Mouse (Mus musculus) embryo, embryonic 11.5 days (tissue): ENCODE results near the gene Chd4.
"Not testable (repeated sequence)": the region's sequence is repeated elsewhere in the genome, so short reads cannot be mapped to it uniquely, and the experiment has no call there.

Experiments used
- DNase-seq: peaks from one replicate; pipeline ENCODE4 v3.0.0-alpha.2; 2012; ENCODE audit warnings: low read depth, low spot score

Gene Chd4

DNA sequence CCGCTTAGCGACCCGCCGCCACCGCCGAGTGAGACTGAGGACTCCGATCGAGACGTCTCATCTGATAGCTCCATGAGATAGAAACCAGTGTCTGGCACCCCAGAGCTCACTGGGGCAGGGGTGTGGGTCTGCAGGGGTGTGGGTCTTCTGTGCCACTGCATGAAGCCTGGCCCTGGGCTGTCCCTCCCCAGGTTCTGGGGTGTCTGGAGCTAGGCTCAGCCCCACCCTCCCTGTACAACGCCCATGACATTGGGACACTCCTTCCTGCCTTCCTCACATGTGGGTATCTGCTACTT, 64.7 kb downstream of the Chd4 start:
- no peak for DNase-seq

GRCm38 (mm10) chr6:125160854-125161760, 65.3 kb downstream of the Chd4 start:
- no peak for DNase-seq

DNA sequence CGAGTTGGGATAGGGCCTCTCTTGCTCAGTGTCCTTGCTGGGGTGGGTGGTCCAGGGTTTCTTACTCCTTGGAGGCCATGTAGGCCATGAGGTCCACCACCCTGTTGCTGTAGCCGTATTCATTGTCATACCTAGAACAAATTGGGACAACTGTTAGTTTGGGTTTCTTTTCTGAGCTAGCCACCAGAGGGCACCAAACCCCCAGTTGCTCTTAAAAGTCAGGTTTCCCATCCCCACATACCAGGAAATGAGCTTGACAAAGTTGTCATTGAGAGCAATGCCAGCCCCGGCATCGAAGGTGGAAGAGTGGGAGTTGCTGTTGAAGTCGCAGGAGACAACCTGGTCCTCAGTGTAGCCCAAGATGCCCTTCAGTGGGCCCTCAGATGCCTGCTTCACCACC, 66.2 kb downstream of the Chd4 start:
- not testable (repeated sequence) for DNase-seq

- not testable (repeated sequence) for DNase-seq
These were observed 67.0 kb downstream of the Chd4 start for GRCm38 (mm10) chr6:125162615-125163305.

DNA sequence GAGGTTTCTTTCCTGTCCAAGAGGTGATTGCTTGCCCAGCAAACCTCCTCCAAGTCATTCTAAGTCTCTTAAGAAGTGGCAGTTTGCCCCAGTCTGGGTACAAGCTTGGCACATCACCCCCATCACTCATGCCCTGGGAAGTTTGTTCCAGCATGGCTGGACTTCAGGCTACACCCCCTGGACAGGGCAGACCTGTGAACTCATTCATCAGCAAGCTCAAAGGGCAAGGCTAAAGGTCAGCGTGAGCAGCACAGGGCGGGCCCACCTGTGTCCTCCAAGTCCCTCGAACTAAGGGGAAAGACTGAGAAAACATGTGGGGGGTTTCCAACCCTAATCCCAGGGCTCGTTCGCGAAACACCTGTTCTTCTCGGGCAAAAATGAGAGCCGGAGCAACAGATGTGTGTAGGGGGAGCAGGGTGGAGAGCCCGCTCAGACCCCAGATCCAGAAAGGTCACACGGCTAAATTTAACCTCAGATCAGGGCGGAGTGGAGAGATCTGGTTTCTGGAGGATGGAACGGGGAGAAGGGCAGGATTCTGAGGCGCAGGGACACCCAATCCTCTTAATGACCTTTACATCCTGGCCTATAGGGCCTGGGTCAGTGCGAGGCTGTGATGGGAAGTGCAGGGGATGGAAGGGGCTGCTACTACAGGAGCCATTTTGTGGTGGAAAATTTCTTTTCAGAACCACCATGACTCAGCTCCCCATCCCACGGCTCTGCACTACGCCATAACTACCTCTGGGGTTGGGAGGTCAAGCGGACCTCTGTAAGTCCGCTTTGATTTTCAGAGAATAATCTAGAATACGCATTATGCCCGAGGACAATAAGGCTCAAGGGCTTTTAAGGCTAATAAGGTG, 68.2 kb downstream of the Chd4 start:
- DNase-seq: no peak

- peak; percentile 74 for DNase-seq
These were observed 69.0 kb downstream of the Chd4 start for GRCm38 (mm10) chr6:125164672-125165327.

- DNase-seq: peak; percentile 95
These were observed 69.6 kb downstream of the Chd4 start for GRCm38 (mm10) chr6:125165328-125165891.

DNA sequence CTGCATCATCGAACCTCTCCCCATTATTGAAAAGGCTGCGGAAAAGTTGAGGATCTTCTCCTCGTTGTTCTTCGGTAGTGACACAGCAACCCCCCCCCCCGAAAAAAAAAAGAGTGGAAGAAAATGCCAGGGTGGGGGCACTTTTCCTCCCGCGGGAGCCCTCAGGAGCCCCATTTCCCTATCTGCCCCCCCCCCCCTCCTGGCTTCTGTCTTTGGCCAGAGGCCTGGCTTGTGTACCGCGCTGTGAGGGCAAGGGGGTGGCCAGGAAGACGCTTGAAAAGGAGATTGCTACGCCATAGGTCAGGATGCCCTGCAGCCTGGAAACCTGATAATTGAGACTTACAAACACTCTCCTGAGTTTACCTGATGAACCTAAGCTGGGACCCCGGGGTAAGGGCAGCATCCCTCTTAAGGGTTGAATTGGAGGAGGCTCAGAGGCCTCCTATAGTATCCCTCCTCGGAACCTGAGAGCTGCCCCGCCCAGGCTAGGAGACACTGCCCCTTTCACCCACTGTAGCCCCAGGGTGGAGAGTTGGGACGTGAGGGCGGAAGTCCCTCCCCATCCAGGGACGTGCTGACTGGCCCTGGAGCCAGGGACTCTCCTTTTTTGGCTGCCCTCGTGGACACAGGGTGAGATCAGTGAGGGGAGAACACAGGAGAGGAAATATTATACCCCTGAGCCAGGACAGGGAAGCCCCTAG, 70.4 kb downstream of the Chd4 start, which contains the start of gene Gapdh:
Gene Gapdh (minus strand): TSS at position 417 of the 701 bp plus-strand sequence.
- no peak for DNase-seq

GRCm38 (mm10) chr6:125166861-125167650, 71.3 kb downstream of the Chd4 start:
- DNase-seq: no peak

DNA sequence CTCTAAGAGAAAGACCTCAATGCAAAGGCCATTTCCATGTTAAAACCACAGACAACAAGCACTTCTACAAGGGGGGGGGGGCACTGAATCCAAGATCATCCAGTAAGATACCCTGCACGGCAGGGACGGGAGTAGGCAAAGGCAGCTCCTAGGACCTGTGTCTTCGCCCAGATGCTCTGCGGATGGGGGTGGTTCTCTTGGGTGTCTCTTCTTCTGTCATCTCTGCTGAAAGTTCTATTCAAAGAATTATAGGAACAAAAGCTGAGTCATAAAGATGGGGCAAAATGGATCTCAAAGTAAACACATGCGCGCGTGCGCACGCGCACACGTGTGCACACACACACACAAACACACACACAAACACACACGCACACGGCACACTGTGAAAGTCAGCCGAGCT, 72.3 kb downstream of the Chd4 start:
- no peak for DNase-seq

- DNase-seq: no peak
These were observed 74.4 kb downstream of the Chd4 start for GRCm38 (mm10) chr6:125170194-125170593.

- no peak for DNase-seq
These were observed 76.7 kb downstream of the Chd4 start for GRCm38 (mm10) chr6:125172474-125172873.

DNA sequence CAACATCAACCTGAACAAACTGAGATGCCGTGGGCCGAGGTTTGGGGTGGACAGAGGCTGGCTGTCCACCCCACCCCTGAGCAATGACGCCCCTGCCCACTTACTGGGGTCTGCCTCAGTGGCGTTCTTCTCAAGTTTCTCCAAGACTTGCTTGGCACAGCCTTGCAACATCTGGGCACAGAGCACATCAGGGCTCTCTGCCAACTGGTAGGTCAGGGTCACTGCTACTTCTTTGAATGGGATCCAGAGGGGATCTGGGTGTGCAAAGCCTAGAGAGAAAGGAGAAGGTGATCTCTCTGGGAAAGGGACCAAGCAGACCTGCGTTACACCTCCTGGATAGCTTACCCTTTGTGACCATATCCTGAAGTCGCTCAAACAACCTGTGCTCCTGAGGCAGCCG, 77.5 kb downstream of the Chd4 start:
- DNase-seq: no peak

DNA sequence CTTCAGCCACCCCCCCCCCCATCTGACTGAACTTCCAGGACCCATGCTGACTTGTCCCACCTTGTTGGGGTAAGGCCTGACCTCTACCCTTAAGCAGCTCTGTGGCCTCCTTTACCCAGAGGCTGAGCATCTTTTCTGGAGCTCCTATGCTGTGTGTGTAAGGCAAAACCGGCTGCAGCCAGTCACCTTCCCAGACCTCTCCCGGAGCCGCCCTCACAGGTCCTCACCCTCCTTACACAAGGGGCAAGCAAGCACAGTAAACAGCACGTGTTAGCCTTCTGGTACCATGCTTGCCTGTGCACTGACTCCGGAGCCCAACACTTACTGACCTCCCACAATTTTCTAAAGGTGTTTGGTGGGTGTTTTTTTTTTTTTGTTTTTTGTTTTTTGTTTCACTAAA, 79.7 kb downstream of the Chd4 start:
- DNase-seq: no peak

DNA sequence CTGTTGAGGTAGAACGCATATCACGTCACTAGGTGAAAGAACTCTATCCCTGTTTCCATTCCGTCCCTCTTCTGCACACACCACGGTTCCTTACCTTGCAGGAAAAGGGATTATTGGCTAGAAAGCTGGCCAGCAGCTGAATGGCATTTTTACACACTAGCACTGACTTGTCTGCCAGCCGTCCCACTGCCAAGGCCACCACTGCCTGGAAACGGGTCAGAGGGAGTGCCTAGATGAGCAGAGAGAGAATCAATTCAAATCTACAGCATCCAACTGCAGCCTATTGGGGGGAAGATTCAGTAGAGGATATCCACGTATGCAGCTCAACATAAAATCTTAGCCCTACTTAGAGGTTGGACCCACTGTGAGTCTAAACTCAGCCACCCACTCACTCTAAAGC, 83.8 kb downstream of the Chd4 start:
- DNase-seq: no peak
